Mouse (Mus musculus): ENCODE data around the gene Trabd2b.

GRCm38 (mm10) chr4:114386395-114386811 is 20.1 kb upstream of the Trabd2b start:
- TF ChIP-seq CTCF (IDR thresholded peaks at IDR 0.05; ENCODE audit: borderline replicate concordance, extremely low read depth, insufficient read depth, insufficient read length) (no peak), POLR2A (IDR thresholded peaks at IDR 0.05; ENCODE audit: borderline replicate concordance, extremely low read depth, insufficient read depth, insufficient read length, poor library complexity, severe bottlenecking) (no peak)
